Mouse (Mus musculus) liver, embryonic 14.5 days (tissue): ENCODE measurements around the gene Ppp1r16b.

Source experiments
- CTCF ChIP-seq: IDR thresholded peaks from 2 replicates; pipeline ENCODE4 v1.5.1; 2016; ENCODE audit warnings: antibody characterized with exemption, low read depth, control low read depth
- EP300 ChIP-seq: IDR thresholded peaks from 2 replicates; pipeline ENCODE4 v1.6.1; 2016; ENCODE audit warnings: antibody characterized with exemption, low read depth

DNA sequence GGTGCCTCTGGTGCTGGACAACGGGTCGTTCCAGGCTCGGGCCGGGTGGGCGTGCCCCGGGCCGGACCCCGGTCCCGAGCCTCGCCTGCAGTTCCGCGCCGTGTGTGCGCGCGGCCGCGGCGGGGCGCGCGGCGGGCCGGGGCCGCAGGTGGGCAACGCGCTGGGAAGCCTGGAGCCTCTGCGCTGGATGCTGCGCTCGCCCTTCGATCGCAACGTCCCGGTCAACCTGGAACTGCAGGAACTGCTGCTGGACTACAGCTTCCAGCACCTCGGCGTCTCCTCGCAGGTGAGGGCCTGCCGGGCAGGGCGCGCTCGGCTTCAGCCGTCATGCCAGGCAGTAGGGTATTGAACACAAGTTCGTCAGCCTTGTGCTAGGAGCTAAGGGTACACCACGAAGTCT, 40.0 kb upstream of the Ppp1r16b start:
- TF ChIP-seq CTCF (no peak), EP300 (no peak)
